Mouse (Mus musculus): ENCODE data around the gene Ptprc.

GRCm38 (mm10) chr1:138085810-138086209 is 89.7 kb downstream of the Ptprc start:
- no peak for TF ChIP-seq CTCF (IDR thresholded peaks at IDR 0.05; ENCODE audit: borderline replicate concordance, insufficient read depth, low read length)
- TF ChIP-seq POLR2A (IDR thresholded peaks at IDR 0.05; ENCODE audit: low read depth, low read length), result no peak

All from embryonic fibroblast, embryonic 13.5 days (primary cell).